Mouse (Mus musculus): ENCODE measurements around the gene Asap3. TPM values are rescaled to one million over a fixed set of nuclear protein-coding genes. Genes with fewer than 3 reads are reported as not detected.
A peak's percentile ranks its signal among the peaks of the same experiment; 100 is the strongest.

Gene Asap3
- total RNA-seq, 2 experiments from 2014 or later: 1.8 to 2.1 TPM

DNA sequence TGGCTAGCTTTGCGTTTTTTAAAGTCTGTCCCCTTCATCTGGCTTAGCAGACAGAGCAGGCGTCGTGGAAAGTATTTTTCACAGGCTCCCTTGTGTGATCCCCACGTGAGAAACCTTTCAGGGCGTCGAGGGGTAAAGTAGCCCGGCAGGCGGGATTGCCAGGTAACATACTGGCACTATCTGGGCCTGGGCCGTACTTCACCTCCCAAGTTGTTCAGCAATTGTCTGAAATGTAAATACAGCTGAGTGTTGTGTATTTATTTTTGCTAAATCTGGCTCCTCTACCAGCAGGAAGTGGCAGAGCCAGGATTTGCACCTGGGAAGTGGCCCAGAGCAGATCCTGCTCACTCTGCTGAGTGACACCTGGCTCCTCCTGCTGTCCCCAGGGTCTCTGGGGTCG, 10.9 kb downstream of the Asap3 start:
- no peak for DNase-seq
- intact Hi-C loops (cut with DNase I): no loop called here

DNA sequence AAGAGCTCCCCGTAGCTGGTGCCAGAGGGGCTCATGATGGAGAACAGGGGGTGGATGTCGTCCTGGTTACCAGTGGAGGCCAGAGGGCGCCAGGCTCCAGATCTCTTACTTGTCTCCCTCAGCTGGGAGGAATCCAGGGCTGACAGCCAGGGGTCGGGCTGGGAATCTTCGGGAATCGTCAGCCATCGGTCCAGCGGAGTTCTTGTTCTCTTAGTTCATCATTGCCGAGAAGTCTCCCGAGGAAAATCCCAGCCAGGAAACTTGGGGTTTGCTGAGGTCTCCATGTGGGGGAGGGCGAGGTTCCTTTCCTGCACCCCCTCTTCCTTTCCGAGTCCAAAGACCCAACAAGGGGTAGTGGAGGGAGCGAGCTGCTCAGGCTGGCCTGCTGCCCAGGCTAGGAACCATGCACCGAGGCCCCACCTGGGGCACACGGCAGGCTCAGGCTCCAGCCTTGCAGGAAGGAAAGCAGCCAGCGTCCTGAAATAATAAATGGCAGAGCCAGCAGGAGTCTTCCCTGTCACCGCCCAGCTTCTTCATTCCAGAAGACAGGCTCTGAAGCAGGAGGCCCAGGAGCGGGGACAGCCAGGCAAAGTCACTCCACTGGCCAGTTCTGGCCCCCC, 12.5 kb downstream of the Asap3 start:
- intact Hi-C loops (cut with DNase I): no loop called here
- DNase-seq: peak; percentile 86 to 92

DNA sequence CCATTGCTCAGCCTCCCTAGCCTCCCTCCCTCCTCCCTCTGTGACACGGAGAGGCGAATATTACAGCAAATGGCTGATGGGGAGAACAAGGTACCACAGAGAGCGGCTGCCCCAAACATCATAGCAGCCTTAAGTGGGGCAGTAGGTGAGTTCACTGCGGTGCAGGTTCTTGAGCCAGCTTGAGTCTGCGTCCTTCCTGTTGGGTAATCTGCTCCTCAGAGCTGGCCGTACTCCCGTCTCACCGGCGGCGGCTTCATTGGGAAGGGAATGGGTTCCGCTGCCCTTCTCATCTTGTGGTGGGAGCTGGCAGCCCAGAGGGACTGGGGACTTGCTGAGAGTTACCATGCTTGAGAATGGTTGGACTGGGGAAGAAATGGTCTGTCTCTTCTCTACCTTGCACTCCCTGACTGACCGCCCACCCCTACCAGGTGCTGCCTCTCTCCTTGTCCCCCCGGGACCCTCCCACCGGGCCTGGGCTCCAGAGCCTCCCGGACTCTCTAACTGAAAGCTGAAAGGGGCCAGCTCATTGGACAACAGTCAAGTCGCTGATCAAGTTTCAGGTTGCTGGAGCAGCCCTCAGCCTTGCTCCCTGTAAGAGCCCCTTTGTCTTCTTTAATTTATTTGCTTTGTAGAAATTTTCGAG, 14.1 kb downstream of the Asap3 start:
- intact Hi-C loops (cut with DNase I): no loop called here

DNA sequence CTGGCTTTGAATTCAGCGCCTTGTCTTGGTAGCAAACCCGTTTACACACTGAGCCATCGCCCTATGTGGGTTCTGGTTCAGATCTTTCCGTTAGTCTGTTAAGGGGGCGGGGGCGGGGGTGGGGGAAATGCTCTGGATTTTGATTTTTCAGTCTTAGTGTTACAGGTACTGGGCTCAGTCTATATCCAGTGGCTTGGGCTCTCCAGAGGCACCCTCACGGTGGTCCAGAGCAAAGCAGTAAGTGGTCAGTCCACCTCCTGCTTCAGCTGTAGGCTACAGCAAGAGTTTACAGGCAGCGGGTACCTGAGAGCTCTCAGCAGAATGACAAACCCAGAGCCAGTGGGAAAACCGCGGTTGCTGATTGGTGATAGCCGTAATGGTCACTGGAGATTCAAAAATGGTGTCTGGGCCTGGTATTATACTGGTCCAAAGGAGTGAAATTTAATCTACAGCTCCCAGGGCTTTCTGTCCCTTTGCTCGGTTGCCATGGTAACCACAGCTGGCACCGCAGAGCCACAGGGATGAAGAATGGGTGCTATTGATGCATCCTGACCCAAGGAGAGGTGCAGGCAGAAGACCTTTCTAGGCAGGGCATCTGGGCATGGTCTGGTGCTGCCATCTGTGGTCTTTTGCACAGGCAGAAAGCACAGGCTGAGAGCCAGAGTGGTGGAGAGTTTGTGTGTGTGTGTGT, 17.5 kb downstream of the Asap3 start:
- no peak for DNase-seq
- intact Hi-C loops (cut with DNase I): no loop called here

More for the DNA sequence above, 14.1 kb downstream of the Asap3 start:
- no peak for DNase-seq

DNA sequence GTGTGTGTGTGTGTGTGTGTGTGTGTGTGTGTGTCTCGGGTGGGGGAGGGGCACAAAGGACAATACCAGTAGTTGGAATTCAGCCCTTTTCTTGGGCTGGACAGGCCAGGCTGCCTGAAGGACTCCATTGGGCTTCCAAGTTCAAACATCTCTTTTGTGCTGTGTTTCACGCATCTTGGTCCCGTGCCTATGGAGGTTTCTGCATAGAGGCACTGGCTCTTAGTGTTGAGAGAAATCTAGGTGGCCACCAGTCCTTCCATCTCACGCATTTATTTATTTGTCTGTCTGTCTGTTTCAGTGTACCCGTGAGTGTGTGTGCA, 18.0 kb downstream of the Asap3 start:
- intact Hi-C loops (cut with DNase I): no loop called here
- no peak for DNase-seq

DNA sequence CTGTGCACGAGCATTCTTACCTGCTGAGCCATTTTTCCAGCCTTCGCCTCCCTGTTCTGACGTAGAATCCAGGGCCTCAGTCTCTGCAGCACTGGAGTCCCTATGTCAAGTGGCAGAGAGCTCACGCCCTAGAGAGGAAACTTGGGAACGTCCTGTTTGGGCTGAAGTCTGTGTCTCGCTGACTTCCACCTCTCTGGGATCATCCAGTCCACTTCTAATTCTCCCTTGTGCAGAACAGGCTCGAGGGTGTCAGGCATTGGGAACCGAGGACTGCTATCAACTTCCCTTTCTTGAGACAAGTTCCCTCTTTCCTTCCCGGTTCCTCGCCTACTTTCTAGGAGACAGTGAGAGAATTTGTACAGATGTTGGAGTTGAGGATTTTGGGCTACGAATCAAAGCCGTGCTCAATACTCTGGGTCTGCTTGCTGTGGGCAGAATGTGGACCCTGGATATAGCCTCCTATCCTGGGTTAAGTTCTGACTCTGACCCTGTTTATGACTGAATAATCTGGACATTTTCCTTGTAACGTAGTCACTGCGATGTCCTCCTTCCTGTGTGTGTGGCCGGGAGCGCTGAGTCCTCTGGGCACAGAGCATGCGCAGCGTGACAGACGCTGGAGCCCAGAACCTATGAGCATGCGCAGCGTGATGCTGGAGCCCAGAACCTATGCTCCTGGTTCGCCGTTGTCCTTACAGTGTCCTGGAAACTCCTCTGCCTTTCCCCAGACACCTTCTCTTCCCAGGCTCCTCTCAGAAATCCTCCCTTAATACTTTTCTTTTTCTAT, 18.7 kb downstream of the Asap3 start:
- DNase-seq: no peak
- intact Hi-C loops (cut with DNase I): no loop called here

DNA sequence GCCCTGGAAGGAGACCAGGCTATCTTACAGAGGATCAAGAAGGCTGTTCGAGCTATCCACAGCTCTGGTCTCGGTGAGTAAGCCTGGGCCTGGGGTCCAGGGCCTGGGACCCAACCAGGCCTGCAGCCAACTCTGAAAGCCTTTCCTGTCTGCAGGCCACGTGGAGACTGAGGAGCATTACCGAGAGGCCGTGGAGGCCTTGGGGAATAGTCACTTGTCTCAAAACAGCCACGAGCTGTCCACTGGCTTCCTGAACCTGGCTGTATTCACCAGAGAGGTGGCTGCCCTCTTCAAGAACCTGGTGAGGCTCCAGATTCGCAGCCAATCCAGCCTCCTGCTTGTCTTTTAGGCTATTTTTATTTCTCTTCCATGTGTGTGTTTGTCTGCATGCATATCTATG, 21.2 kb downstream of the Asap3 start:
- DNase-seq: no peak
- intact Hi-C loops (cut with DNase I): no loop called here

DNA sequence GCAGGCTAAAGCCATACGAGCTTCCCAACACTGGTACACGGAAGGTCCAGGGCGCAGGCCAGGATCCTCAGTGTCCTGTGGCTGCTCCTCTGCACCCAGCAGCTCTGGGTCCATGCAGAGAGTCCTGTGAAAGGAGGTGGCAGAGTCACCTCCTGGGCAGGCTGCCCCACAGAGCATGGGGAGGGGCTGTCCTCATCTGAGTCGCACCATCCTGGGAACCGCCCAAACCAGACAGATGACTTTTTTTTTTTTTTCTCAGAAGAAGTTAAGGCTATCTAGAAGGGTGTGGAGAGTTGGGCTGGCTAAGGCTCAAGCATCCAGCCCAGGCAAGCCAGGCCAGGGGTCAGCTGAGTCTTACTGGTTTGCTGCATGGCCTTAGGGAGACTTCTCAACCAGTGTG, 22.5 kb downstream of the Asap3 start:
- intact Hi-C loops (cut with DNase I): no loop called here
- no peak for DNase-seq

GRCm38 (mm10) chr4:136238669-136239068, 32.5 kb downstream of the Asap3 start:
- intact Hi-C loops (cut with DNase I): loop anchor here (1.0 kb wide), 1 partner anchor 32 kb away; the partner anchor contains the start of gene Asap3
- no peak for DNase-seq

- DNase-seq: no peak
- intact Hi-C loops (cut with DNase I): loop anchor here (1.0 kb wide), 1 partner anchor 33 kb away; the partner anchor contains the start of gene Asap3
Measured at GRCm38 (mm10) chr4:136239111-136239510, 32.9 kb downstream of the Asap3 start.

DNA sequence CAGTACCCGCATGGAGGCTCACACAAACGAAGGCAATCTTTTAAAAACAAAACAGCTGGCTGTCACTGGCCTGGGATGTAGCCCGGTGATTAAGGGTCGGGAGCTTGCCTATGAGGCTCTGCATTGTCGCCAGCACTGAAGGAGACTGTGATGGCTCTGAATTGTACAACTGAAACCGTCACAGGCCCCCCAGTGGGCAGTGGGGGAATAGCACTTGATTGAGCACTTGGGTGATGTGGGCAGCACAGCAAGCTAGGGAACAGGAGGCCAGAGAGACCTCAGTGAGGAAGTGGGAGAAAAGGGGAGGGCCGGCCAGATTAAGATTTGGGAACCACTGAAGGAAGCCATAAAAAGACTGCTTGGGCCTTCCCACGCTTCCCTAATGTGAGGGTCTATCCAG, 33.5 kb downstream of the Asap3 start:
- peak; percentile 85 to 87 for DNase-seq
- intact Hi-C loops (cut with DNase I): loop anchor here (1.0 to 5.0 kb wide), 2 partner anchors 33 to 83 kb away; partner anchors contain the start of gene Asap3

GRCm38 (mm10) chr4:136240123-136240522, 34.0 kb downstream of the Asap3 start:
- intact Hi-C loops (cut with DNase I): loop anchor here (5.0 kb wide), 1 partner anchor 82 kb away; no protein-coding TSS in a partner anchor
- no peak for DNase-seq

DNA sequence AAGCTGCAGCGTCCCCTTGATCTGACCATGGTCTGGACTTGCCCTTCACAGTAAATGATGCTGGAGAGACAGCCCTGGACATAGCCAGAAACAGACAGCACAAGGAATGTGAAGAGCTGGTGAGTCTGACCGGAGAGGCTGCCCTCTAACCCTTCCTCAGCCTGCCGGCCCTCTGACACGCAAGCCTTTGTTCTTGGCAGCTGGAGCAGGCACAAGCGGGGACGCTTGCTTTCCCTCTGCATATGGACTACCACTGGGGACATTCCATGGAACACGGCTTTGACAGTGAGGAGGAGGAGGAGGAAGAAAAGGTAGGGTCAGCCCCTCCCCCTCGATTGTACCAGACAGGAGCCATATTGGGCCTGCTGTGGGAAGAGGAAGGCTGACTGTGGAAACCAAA, 34.8 kb downstream of the Asap3 start:
- intact Hi-C loops (cut with DNase I): loop anchor here (5.0 kb wide), 1 partner anchor 81 kb away; no protein-coding TSS in a partner anchor
- DNase-seq: no peak

DNA sequence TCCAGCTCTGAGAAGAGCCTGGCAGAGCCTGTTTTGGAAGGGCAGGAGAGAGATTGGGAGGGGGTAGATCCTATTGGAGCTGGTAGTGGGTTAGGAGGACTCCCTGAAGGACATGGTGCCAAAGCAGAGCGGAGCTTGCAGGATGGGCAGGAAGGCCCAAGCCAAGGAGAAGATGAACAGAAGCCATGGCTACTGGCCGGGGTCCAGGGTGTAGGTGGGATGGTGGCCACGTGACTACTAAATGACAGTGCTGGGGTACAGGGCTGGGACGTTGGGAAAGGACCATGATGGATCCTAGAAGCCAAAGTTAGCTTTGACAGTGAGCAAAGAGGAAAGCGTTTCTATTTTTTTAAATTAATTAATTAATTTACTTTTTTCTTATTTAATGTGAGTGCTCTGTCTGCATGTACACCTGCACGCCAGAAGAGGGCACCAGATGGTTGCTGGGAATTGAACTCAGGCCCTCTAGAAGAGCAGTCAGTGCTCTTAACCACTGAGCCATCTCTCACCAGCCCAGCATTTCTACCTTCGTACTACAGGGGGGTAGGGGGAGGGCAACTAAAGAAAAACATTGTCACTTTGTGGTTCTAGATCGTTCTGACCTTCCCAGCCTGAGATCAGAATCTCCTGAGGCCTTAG, 36.0 kb downstream of the Asap3 start:
- no peak for DNase-seq
- intact Hi-C loops (cut with DNase I): loop anchor here (5.0 kb wide), 1 partner anchor 80 kb away; no protein-coding TSS in a partner anchor

DNA sequence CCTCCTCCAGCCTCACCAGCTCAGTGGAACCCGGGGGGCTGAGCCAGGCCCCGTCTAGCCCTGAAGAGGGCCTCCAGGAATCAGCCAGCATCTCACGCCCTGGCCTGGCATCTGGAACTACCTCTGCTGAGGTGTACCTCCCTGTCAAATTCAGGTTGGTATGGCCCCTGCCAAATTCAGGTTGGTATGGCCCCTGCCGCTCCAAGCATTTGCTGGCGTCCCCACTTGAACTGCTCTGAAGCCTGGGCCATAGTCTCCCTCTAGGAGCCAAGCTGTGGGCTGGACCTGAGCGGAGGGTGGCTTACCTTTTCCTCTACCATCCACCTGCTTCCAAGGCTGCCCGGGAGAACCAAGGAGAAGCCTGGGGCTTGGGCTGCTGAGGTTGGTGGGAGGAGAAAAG, 36.6 kb downstream of the Asap3 start:
- intact Hi-C loops (cut with DNase I): loop anchor here (5.0 kb wide), 1 partner anchor 80 kb away; no protein-coding TSS in a partner anchor

DNA sequence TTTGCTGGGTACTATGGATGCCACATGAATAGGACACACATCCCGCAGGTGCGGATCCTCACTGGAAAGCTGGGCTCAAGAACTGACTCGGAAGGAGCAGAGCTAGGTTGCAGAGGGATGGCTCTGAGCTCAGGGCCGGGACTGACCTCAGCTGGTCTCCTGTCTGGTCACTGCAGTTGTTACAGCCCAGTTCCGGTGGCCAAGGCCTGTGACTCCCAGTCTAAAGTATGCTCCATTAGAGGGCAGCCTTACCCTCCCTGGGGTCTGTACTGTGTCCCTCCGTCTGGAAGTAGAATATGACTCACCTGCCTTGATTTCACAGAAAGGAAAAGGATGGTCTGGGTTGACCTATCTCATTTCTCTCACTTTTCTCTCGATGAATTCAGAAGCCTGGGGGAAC, 38.0 kb downstream of the Asap3 start:
- intact Hi-C loops (cut with DNase I): loop anchor here (5.0 kb wide), 1 partner anchor 78 kb away; no protein-coding TSS in a partner anchor
- DNase-seq: no peak

More for the DNA sequence above, 36.6 kb downstream of the Asap3 start:
- DNase-seq: no peak

- intact Hi-C loops (cut with DNase I): no loop called here
- no peak for DNase-seq
Measured at GRCm38 (mm10) chr4:136245681-136246080, 39.5 kb downstream of the Asap3 start.

- DNase-seq: no peak
- intact Hi-C loops (cut with DNase I): no loop called here
Measured at GRCm38 (mm10) chr4:136246568-136246969, 40.4 kb downstream of the Asap3 start.

DNA sequence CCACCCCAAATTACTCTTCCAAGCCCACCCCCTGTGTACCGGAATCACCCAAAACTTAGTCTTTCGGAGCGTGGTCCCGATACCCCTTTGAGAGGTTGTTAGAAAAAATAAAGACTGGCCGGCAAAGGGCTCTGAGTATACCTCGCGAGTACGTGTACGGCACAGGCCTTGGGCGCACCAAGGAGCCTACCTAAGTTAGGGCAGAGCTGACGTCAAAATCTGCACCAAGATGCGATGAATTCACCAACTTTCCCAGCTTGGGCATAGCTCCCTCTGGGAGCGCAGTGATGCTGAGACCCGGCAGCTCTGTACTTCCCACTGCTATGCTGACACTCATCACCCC, 41.2 kb downstream of the Asap3 start:
- intact Hi-C loops (cut with DNase I): no loop called here
- DNase-seq: no peak

GRCm38 (mm10) chr4:136247729-136248463, 41.7 kb downstream of the Asap3 start, which contains the start of gene Tcea3:
Tcea3 (plus strand) TSS chr4:136247729.
- intact Hi-C loops (cut with DNase I): no loop called here
- DNase-seq: peak; percentile 57 to 61
